Mouse (Mus musculus) erythroblast, embryonic 14.5 days (primary cell): ENCODE data around the gene Lipc.

Source experiments
- GATA1 ChIP-seq: IDR thresholded peaks from 2 replicates; pipeline ENCODE4 v1.6.1; 2012; ENCODE audit warnings: low read length, inconsistent platforms, mixed read lengths
- TAL1 ChIP-seq: IDR thresholded peaks from 3 replicates; pipeline ENCODE4 v1.6.1; 2012; ENCODE audit warnings: low read length, inconsistent platforms, mixed read lengths

DNA sequence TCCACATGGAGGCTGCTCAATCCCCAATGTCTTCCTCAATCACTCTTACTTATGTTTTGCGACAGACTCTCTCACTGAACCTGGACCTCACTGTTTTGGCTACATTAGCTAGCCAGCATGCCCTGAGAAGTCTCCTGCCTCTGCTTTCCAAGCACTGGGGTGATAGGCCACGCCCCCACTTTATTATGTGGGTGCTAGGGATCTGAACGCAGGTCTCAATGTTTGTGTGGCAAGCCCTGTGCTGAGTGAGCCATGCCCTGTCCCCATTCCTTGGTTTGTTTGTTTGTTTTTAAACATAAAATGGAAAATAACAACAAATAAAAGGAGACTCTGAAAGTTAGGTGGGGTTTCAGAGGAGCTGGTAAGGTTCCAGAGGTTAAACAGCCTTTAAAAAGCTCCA is 7.4 kb upstream of the Lipc start:
- TF ChIP-seq GATA1 (no peak), TAL1 (no peak)
